Mouse (Mus musculus): Measurements from ENCODE around the gene Uggt2.
"Not testable (repeated sequence)": the region's sequence is repeated elsewhere in the genome, so short reads cannot be mapped to it uniquely, and the experiment has no call there.

Gene Uggt2

GRCm38 (mm10) chr14:119027675-119028253 lies 71.5 kb downstream of the Uggt2 start:
- no peak for DNase-seq

DNA sequence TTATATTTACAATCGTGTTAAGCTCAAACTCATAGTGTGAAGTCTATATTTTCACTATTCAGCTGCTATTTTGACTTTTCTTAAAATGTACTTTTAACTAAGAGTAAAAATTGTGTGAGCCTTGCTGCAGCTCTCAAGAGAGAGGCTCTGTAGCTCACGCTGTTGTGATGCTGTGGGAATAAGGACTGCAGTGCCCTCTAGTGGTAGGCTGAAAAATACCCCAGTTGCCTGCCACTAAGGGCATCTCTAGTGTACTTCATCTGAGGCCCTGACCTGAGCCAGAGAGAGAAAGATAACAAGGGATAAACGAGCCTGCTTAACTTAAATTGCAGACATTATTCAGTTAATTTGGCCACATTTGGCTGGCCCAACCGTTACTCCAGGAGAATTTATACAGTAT lies 72.1 kb downstream of the Uggt2 start:
- DNase-seq, result peak; percentile 76

DNA sequence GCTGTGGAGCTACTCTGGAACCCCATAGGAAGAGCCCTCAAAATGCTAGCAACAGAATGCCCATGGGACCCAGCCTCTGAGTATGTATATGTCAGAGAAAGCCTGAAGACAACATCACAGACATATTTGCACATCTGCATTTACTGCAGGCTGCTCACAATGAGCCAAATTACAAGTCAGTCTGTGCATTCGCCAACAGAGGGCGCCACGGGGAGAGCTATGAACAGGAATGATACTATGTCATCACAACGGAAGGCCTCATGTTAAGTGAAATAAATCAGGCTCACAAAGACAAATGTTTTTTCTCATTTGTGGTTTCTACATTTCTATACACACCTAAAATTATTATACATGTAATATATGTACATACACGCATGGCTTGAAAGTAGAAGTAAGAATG lies 73.3 kb downstream of the Uggt2 start:
- peak; percentile 31 for DNase-seq

- DNase-seq, result no peak
Observed at GRCm38 (mm10) chr14:119013549-119013948, 85.7 kb downstream of the Uggt2 start.

DNA sequence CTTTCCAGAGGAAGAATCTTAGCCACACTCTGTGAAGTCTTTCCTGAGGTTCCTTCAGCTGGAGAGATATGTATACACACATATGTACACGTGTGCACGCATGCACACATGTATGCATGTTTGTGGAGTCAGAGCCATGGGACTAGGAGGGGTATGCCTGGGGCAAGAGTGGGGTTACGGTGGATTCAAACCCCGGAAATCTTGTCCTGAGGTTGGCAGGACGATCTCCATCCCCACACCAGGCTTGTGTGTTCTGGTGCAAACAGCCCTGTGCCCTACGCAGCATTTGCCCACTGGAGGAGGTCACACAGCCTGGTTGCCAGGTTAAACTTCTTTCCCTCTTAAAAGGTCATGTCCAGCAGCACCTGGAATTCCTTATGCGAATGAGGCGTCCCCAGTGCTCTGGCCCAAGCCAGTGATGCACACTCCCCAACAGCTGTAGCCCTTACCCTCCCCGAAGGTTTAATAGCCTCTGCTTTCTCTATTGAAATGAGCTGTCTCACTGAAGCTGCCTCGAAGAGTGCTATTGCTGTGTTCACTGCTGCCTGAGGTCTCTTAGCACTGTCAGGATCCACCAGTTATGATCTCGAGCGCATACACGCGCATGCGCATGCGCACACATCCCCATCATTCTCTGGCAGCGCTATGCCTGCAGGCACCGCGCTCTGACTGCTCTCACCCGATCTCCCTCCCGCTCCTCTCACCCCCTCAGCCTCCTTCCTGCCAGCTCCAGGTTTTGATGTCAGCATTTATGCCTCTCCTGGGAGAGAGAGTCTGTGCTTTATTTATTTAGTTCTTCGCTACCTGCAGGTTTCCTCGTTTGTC lies 86.4 kb downstream of the Uggt2 start:
- DNase-seq, result peak; percentile 85

DNA sequence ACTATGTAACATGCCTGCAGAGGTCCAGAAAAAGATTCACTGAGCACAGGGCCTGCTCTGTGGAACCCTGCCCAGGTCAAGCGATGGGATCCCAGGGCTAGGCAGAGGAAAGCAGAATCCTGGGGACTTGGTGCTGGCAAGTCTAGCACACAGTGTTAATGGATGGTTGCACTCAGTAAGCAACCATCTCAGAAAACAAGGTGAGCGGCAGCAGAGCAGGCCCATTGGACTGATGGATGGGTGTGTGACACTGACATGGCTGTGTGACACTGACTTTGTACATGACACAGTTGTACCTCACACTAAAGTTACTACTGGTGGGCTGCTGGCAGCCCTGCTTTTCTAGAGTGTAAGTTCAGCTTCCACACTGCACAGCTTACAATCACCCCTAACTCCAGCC lies 89.7 kb downstream of the Uggt2 start:
- DNase-seq, result no peak

GRCm38 (mm10) chr14:119008031-119008590 lies 91.1 kb downstream of the Uggt2 start:
- peak; percentile 21 for DNase-seq

- peak; percentile 99 for DNase-seq
Observed at GRCm38 (mm10) chr14:119007103-119007951, 91.9 kb downstream of the Uggt2 start.

- DNase-seq, result peak; percentile 14
Observed at GRCm38 (mm10) chr14:119006441-119007102, 92.7 kb downstream of the Uggt2 start.

- peak; percentile 32 for DNase-seq
Observed at GRCm38 (mm10) chr14:119005834-119006233, 93.4 kb downstream of the Uggt2 start.

GRCm38 (mm10) chr14:119003320-119003719 lies 95.9 kb downstream of the Uggt2 start:
- DNase-seq, result peak; percentile 43

DNA sequence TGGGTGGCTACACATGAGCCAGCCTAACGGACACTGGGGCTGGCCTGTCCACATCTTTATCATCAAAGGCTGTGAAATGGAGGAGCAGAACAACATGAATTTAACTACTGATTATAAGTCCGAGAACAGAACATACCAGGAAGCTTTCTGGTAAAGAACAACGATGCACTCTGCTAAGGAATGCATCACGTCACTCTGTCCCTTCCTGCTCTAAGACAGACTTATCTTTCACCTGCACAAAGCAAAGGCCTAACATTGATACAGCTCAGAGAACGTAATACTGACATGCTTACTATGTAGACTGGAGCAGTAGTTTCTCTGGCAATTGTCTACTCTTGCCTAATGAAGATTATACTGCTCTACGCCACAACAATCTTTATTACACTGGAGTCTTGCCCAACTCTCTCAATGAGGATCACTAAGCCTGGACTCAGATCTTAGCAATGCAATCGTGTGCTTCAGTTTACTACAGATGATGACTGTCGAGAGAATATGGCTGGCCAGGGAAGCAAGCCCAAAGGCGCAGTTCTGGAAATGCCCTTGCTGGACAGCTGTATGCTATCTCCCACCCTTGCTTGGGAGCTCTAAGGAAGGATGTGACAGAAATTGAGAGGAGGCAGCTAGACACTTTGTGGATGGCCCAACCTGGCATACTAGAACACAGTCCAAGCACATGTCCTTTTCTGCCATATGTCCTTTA lies 103.9 kb downstream of the Uggt2 start:
- no peak for DNase-seq

DNA sequence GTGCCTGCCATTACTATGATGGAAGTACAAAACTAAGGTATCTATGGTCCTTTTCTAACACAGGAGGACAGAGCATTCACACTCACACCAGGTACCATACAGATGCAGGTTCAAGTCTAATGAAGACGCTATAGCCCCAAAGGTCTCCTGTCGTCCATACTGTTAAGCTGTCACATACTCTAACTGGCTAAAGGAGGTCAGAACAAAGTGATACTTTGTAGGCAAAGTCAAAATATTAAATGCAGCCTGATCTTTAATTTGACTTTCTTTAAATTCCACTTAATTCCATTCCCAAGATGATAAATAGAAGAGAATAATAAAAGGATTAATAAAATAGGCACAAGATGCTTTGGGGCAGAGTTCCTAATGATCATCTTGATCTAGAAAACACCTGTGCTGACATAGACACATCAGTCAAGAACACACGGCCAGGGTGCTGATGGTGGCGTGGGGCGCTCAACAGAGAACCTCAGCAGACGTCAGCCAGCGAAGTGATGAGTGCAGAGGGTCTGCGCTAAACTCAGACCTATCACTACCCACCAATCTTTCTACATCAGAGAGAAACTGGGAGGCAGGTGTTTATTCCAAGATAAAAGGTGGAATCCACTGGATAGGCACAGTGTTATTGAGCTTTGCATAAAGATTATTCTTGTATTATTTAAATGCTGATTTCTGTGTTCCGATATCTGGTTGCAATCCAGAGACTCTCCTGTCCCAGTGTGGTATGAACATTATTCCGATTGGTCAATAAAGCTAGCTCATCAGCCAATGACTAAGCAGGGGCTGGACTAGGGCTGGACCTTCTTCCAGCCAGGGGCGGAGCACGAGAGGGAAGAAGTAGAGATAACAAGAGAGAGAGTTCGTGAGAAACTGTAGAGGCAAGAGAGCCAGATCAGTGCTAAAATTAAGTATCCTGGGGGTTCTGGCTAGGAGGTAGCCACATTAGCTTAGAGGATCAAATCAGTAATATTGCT lies 111.4 kb downstream of the Uggt2 start:
- peak; percentile 29 for DNase-seq

DNA sequence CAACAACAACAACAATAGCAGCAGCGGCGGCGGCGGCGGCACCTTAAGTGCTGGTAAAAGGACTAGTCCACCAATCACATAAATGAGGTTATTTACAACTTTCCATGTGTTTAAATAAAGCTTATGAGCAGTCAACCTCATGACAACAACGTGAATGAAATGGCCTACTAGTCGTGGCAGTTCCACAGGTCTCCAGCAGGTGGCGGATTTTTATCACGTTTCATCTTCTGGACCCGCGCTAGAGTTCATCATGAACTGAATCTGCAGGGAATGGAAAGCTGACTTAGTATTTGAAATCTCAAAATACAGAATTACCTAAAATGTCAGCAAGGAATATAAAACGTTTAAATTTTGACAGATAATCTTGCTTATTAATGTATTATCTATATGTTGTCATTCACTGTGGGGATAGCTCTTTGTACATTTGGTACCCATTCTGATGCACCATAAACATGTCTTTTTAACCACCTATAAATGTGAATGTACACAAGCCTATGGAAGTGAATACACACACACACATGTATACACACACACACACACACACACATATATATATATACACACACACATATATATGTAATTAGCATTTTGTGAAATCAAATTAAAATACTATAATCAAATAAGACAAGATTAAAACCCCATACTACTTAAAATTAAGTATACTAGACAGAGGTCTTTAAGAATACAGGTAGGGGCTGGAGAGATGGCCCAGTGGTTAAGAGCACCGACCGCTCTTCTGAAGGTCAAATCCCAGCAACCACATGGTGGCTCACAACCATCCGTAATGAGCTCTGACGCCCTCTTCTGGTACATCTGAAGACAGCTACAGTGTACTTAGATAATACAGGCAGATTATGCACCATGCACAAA lies 112.3 kb downstream of the Uggt2 start:
- peak; percentile 82 for DNase-seq

DNA sequence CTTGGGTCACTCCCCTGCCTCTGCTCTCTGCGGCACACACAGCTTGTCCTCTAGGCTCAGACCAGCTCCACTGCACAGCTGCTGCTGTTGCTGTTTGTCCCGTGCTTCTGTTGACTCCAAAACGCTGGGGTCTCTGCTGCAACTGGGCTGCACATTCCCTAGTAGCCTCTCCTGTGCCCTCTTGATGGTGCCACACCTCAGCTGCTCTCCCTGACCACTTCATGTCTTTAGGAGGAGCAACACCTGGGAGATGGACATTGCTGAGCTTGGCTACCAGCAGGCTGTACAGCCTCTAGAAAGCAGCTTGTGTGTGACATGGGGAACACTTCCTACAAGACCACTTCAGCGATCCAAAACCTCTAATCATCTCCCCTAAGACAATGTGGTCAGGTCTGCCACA lies 115.1 kb downstream of the Uggt2 start:
- no peak for DNase-seq

GRCm38 (mm10) chr14:118983396-118983795 lies 115.8 kb downstream of the Uggt2 start:
- no peak for DNase-seq

GRCm38 (mm10) chr14:118982429-118983045 lies 116.7 kb downstream of the Uggt2 start:
- not testable (repeated sequence) for DNase-seq

GRCm38 (mm10) chr14:118981711-118982428 lies 117.4 kb downstream of the Uggt2 start:
- DNase-seq, result not testable (repeated sequence)

Data from retina, postnatal 1 day (tissue).